Mouse (Mus musculus) G1E (cell line): Measurements from ENCODE around the gene Hibadh. TPM values are rescaled to one million over a fixed set of nuclear protein-coding genes. Genes with fewer than 3 reads are reported as not detected.
"Not testable (repeated sequence)": the region's sequence is repeated elsewhere in the genome, so short reads cannot be mapped to it uniquely, and the experiment has no call there.

Experiments
- ATAC-seq: 2 replicates; pipeline ENCODE4 v1.8.0; 2016; ENCODE audit warnings: mild to moderate bottlenecking; ENCODE audit not compliant: insufficient number of reproducible peaks, poor library complexity, low FRiP score, severe bottlenecking; ENCODE audit errors: extremely low read depth
- DNase-seq: peaks from one replicate; pipeline ENCODE4 v3.0.0; 2012; ENCODE audit warnings: low spot score
- H3K27me3 ChIP-seq: 2 replicates; pipeline ENCODE4 v1.6.1; 2012; ENCODE audit warnings: mild to moderate bottlenecking, low read length, inconsistent platforms; ENCODE audit not compliant: insufficient read depth
- H3K36me3 ChIP-seq: replicated peaks from 2 replicates; pipeline ENCODE3; 2012; ENCODE audit warnings: mild to moderate bottlenecking, inconsistent platforms
- H3K4me1 ChIP-seq: 2 replicates; pipeline ENCODE4 v1.6.1; 2012; ENCODE audit warnings: low read depth, low read length, inconsistent platforms, mixed read lengths; ENCODE audit not compliant: insufficient read depth
- H3K4me3 ChIP-seq: 2 replicates; pipeline ENCODE4 v1.5.1; 2012; ENCODE audit warnings: low read depth, mild to moderate bottlenecking, inconsistent platforms, low read length, moderate library complexity, mixed read lengths
- H3K9me3 ChIP-seq: replicated peaks from 2 replicates; pipeline ENCODE4 v1.6.1; 2012; ENCODE audit warnings: inconsistent platforms
- CTCF ChIP-seq: IDR thresholded peaks from 2 replicates; pipeline ENCODE4 v1.5.1; 2012; ENCODE audit warnings: low read depth, low read length, inconsistent platforms, mixed read lengths
- GATA1 ChIP-seq: IDR thresholded peaks from 2 replicates; pipeline ENCODE4 v1.6.1; 2012; ENCODE audit warnings: borderline replicate concordance, low read length, inconsistent platforms, mixed read lengths
- GATA2 ChIP-seq: IDR thresholded peaks from 2 replicates; pipeline ENCODE4 v1.6.1; 2012; ENCODE audit warnings: low read depth, low read length, inconsistent platforms, borderline replicate concordance
- POLR2AphosphoS5 ChIP-seq: IDR thresholded peaks from 2 replicates; pipeline ENCODE4 v1.6.1; 2012; ENCODE audit warnings: low read depth, low read length, inconsistent platforms; ENCODE audit not compliant: insufficient replicate concordance
- TAL1 ChIP-seq: conservative IDR thresholded peaks from 2 replicates; pipeline ENCODE4 v1.6.1; 2012; ENCODE audit warnings: low read depth, low read length, inconsistent platforms, mixed read lengths
- polyA plus RNA-seq: library from polyadenylated mRNA; stranded (reverse); fragments of >175 nt; gene quantifications from 2 replicates; pipeline ENCODE4 v1.2.3, GENCODE M21; 2012
- total RNA-seq, 2 experiments: library from RNA; stranded (forward) in 1 of 2; stranded (reverse) in 1 of 2; fragments of 200-1000 nt in 1 of 2; fragments of >200 nt in 1 of 2; fragmentation: Nextera tagmentation in 1 of 2; gene quantifications; 2 replicates each; pipeline ENCODE4 v1.2.3; 2014 to 2017

Hibadh gene
- total and polyA plus RNA-seq, 3 experiments: 16.7 to 112 (median 72.9) TPM

GRCm38 (mm10) chr6:52675222-52675921 lies 35.2 kb upstream of the Hibadh start:
- no peak for ATAC-seq
- H3K4me3 ChIP-seq: no peak overlapping the region
- peaks cover 20% of the 10 kb centered on the region for H3K27me3 ChIP-seq
- peaks cover 27% of the 10 kb centered on the region for H3K4me1 ChIP-seq
- TF ChIP-seq GATA1 (no peak), POLR2AphosphoS5 (no peak), CTCF (no peak)
- no peaks in the 10 kb centered on the region for H3K9me3 ChIP-seq
- DNase-seq: no peak
- H3K36me3 ChIP-seq: no peaks in the 10 kb centered on the region

- ATAC-seq (no peak), DNase-seq (no peak)
- no peaks in the 10 kb centered on the region for H3K9me3 ChIP-seq
- TF ChIP-seq GATA1 (no peak), POLR2AphosphoS5 (no peak), CTCF (no peak), TAL1 (no peak), GATA2 (no peak)
- H3K4me3 ChIP-seq: no peak overlapping the region
- peaks cover 23% of the 10 kb centered on the region for H3K4me1 ChIP-seq
- peaks cover 20% of the 10 kb centered on the region for H3K27me3 ChIP-seq
- H3K36me3 ChIP-seq: no peaks in the 10 kb centered on the region
Measured at GRCm38 (mm10) chr6:52674541-52674940, 34.4 kb upstream of the Hibadh start.

- no peak for TF ChIP-seq CTCF
- TF ChIP-seq GATA2: no peak
- no peak for TF ChIP-seq GATA1
- TF ChIP-seq TAL1: no peak
- TF ChIP-seq POLR2AphosphoS5: no peak
- Histone ChIP-seq H3K4me1 (peaks cover 21% of the 10 kb centered on the region), H3K4me3 (no peak overlapping the region), H3K36me3 (no peaks in the 10 kb centered on the region), H3K9me3 (no peaks in the 10 kb centered on the region), H3K27me3 (peaks cover 17% of the 10 kb centered on the region)
- DNase-seq (no peak), ATAC-seq (no peak)
Measured at GRCm38 (mm10) chr6:52673706-52674105, 33.5 kb upstream of the Hibadh start.

- peaks cover 21% of the 10 kb centered on the region for H3K4me1 ChIP-seq
- no peak for DNase-seq
- peak overlapping the region; percentile 27; the same call in 1 of the 2 replicates for H3K4me3 ChIP-seq
- H3K9me3 ChIP-seq: no peaks in the 10 kb centered on the region
- H3K27me3 ChIP-seq: peaks cover 14% of the 10 kb centered on the region
- TF ChIP-seq GATA1 (no peak), CTCF (no peak), GATA2 (no peak), POLR2AphosphoS5 (no peak), TAL1 (no peak)
- no peak for ATAC-seq
- H3K36me3 ChIP-seq: no peaks in the 10 kb centered on the region
Measured at GRCm38 (mm10) chr6:52672539-52672938, 32.4 kb upstream of the Hibadh start.

GRCm38 (mm10) chr6:52671791-52672190 lies 31.6 kb upstream of the Hibadh start:
- Histone ChIP-seq H3K36me3 (no peaks in the 10 kb centered on the region), H3K4me1 (peaks cover 21% of the 10 kb centered on the region), H3K9me3 (no peaks in the 10 kb centered on the region), H3K27me3 (peaks cover 12% of the 10 kb centered on the region), H3K4me3 (no peak overlapping the region)
- no peak for TF ChIP-seq GATA1
- ATAC-seq (no peak), DNase-seq (no peak)

- H3K4me3 ChIP-seq, H3K9me3 ChIP-seq, DNase-seq, ATAC-seq, H3K36me3 ChIP-seq: not testable (repeated sequence)
- peaks cover 12% of the 10 kb centered on the region for H3K27me3 ChIP-seq
- peaks cover 13% of the 10 kb centered on the region for H3K4me1 ChIP-seq
Measured at GRCm38 (mm10) chr6:52669878-52670277, 29.7 kb upstream of the Hibadh start.

- ATAC-seq: no peak
- H3K36me3 ChIP-seq: no peaks in the 10 kb centered on the region
- no peak for TF ChIP-seq CTCF
- no peak for TF ChIP-seq TAL1
- TF ChIP-seq GATA2: no peak
- TF ChIP-seq POLR2AphosphoS5: no peak
- no peak for TF ChIP-seq GATA1
- peaks cover 12% of the 10 kb centered on the region for H3K4me1 ChIP-seq
- H3K4me3 ChIP-seq: no peak overlapping the region
- no peaks in the 10 kb centered on the region for H3K9me3 ChIP-seq
- peaks cover 5% of the 10 kb centered on the region; the same call in 1 of the 2 replicates for H3K27me3 ChIP-seq
- DNase-seq: no peak
Measured at GRCm38 (mm10) chr6:52667641-52668040, 27.5 kb upstream of the Hibadh start.
